Mouse (Mus musculus) cortical plate, adult 2 months (tissue): Measurements from ENCODE around the gene Ctrb1.

Experiments
- CTCF ChIP-seq: fragments of 200-500 bp; IDR thresholded peaks from 2 replicates; pipeline ENCODE4 v1.5.1; 2011; ENCODE audit warnings: mild to moderate bottlenecking, control low read depth, low read length; ENCODE audit not compliant: insufficient read depth; ENCODE audit errors: extremely low read depth
- POLR2A ChIP-seq: fragments of 200-500 bp; IDR thresholded peaks from 2 replicates; pipeline ENCODE4 v1.6.1; 2011; ENCODE audit warnings: mild to moderate bottlenecking, low read length, control low read depth; ENCODE audit not compliant: insufficient read depth; ENCODE audit errors: extremely low read depth

- TF ChIP-seq CTCF (no peak), POLR2A (no peak)
Measured at GRCm38 (mm10) chr8:111725341-111725740, 34.5 kb upstream of the Ctrb1 start.
